Comparison of ENCODE assay signal across 9 mouse cellular contexts in genomic region chr13:9467216-9467615, GRCm38 (mm10).
DNase-seq lines count a peak whose midpoint lies in the region; ATAC-seq lines count a peak whose summit lies in the region.
"Had no signal": no experiment of that assay in that cellular context is flagged by ENCODE, and none has a peak within 500 bp of the region (broad histone marks: within the 10 kb centered on the region; RNA-seq: fewer than 3 reads in every experiment).

No protein-coding gene starts in this region.

- no peak for ATAC-seq in neural tube, embryonic 11.5 days (ENCODE audit: insufficient read depth, low FRiP score, low TSS enrichment)
- no peak for ATAC-seq in erythroid progenitor cell, adult 5-6 weeks (replicated peaks; ENCODE audit: low FRiP score, poor library complexity, severe bottlenecking)

- DNase-seq in urinary bladder, postnatal 14 days (ENCODE audit: low spot score): peak; percentile 66
- no peak for DNase-seq in urinary bladder, postnatal 10 days (ENCODE audit: low spot score)
- DNase-seq in adrenal gland, adult 2 months: peak; percentile 65
- DNase-seq in embryo, embryonic 9.5 days (ENCODE audit: extremely low spot score): peak; percentile 60
- peak; percentile 47 for DNase-seq in hindlimb bud, embryonic 11.5 days (ENCODE audit: extremely low spot score, low read depth, low spot score)
- peak; percentile 18 to 23 for DNase-seq in left cerebral cortex, postnatal 36 days (ENCODE audit: low spot score in 2 of 2)
- peak; percentile 21 for DNase-seq in neural tube, embryonic 11.5 days (ENCODE audit: low spot score)

- H3K27ac ChIP-seq in neural tube, embryonic 11.5 days (ENCODE audit: low read depth, low read length): no peak overlapping the region
- H3K27ac ChIP-seq: neural tube, embryonic 12.5 days had no signal

- H3K27me3 ChIP-seq in neural tube, embryonic 11.5 days (ENCODE audit: control insufficient read depth, insufficient read depth, low read length): no peaks in the 10 kb centered on the region
- H3K27me3 ChIP-seq: neural tube, embryonic 12.5 days had no signal

- 70% methylated on average over 1 of the region's 1 CpGs for WGBS in neural tube, embryonic 11.5 days

- H3K36me3 ChIP-seq in neural tube, embryonic 11.5 days (ENCODE audit: control insufficient read depth, insufficient read depth, low read length): no peaks in the 10 kb centered on the region
- H3K36me3 ChIP-seq: neural tube, embryonic 12.5 days had no signal

- no peak overlapping the region for H3K9ac ChIP-seq in neural tube, embryonic 11.5 days (ENCODE audit: low read length)
- H3K9ac ChIP-seq: neural tube, embryonic 12.5 days had no signal

- no peak overlapping the region for H3K4me2 ChIP-seq in neural tube, embryonic 11.5 days (ENCODE audit: low read depth)
- H3K4me2 ChIP-seq: neural tube, embryonic 12.5 days had no signal

- no peak overlapping the region for H3K4me3 ChIP-seq in neural tube, embryonic 11.5 days (ENCODE audit: low read depth, low read length)
- H3K4me3 ChIP-seq: neural tube, embryonic 12.5 days had no signal

- H3K9me3 ChIP-seq in neural tube, embryonic 11.5 days (ENCODE audit: control insufficient read depth, low read length): no peaks in the 10 kb centered on the region
- H3K9me3 ChIP-seq: neural tube, embryonic 12.5 days had no signal

- H3K4me1 ChIP-seq in neural tube, embryonic 11.5 days (ENCODE audit: control insufficient read depth, insufficient read depth, low read length): no peaks in the 10 kb centered on the region
- H3K4me1 ChIP-seq: neural tube, embryonic 12.5 days had no signal

- intact Hi-C loops in left cerebral cortex, postnatal 36 days (cut with DNase I): loop anchor here (2.0 to 5.0 kb wide), 2 partner anchors 190 to 284 kb away; partner anchors contain the start of gene Dip2c
